Mouse (Mus musculus): ENCODE data around the gene Ube2j1.

DNA sequence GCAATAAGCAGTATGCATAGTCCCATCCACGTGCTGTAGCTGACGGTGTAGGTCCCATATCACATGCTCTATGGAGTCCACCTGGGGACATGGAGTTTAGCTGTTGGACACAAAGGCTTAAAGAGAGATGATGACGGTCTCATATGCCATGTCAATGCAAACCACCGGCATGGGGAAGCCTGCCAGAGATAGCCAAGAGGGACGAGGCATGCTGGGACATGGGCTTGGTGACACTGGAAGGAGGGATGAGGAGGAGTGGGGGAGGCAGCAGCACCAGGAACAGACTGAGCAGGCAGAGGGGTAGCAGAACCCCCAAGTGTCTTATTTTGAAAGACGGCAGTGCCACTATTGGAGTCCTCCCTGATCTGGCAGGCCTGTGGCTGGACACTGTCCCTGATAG is 36.6 kb downstream of the Ube2j1 start:
- no peak for TF ChIP-seq POLR2AphosphoS5 (IDR thresholded peaks at IDR 0.05; ENCODE audit: insufficient replicate concordance, low read depth, low read length)
- no peak for TF ChIP-seq CTCF (IDR thresholded peaks at IDR 0.05; ENCODE audit: low read depth, low read length)
- TF ChIP-seq GATA1 (IDR thresholded peaks at IDR 0.05; ENCODE audit: borderline replicate concordance, low read length), result no peak
- TF ChIP-seq TAL1 (conservative IDR thresholded peaks at IDR 0.05; ENCODE audit: low read depth, low read length), result no peak
